Mouse (Mus musculus) E14TG2a.4 (cell line): ENCODE results near the gene Fpr2.
"Not testable (repeated sequence)": the region's sequence is repeated elsewhere in the genome, so short reads cannot be mapped to it uniquely, and the experiment has no call there.

Experiments
- H3K27me3 ChIP-seq: 2 replicates; pipeline ENCODE4 v1.6.1; 2014; ENCODE audit warnings: low read length, control low read depth; ENCODE audit not compliant: insufficient read depth
- H3K36me3 ChIP-seq: 2 replicates; pipeline ENCODE4 v1.6.1; 2014; ENCODE audit warnings: low read length, control low read depth; ENCODE audit not compliant: insufficient read depth
- H3K4me1 ChIP-seq: replicated peaks from 2 replicates; pipeline ENCODE4 v1.6.1; 2014; ENCODE audit warnings: low read depth, low read length, control low read depth
- H3K4me3 ChIP-seq: replicated peaks from 2 replicates; pipeline ENCODE4 v1.5.1; 2014; ENCODE audit warnings: mild to moderate bottlenecking, low read length
- H3K9me3 ChIP-seq: 2 replicates; pipeline ENCODE4 v1.6.1; 2014; ENCODE audit warnings: low read length, control low read depth
- CTCF ChIP-seq: conservative IDR thresholded peaks from 2 replicates; pipeline ENCODE4 v1.5.1; 2014; ENCODE audit warnings: low read length
- NANOG ChIP-seq: IDR thresholded peaks from 2 replicates; pipeline ENCODE4 v1.6.1; 2014; ENCODE audit warnings: borderline replicate concordance, low read length, mixed read lengths
- POU5F1 ChIP-seq: IDR thresholded peaks from 2 replicates; pipeline ENCODE4 v1.6.1; 2014; ENCODE audit warnings: low read length, borderline replicate concordance

The Fpr2 gene

DNA sequence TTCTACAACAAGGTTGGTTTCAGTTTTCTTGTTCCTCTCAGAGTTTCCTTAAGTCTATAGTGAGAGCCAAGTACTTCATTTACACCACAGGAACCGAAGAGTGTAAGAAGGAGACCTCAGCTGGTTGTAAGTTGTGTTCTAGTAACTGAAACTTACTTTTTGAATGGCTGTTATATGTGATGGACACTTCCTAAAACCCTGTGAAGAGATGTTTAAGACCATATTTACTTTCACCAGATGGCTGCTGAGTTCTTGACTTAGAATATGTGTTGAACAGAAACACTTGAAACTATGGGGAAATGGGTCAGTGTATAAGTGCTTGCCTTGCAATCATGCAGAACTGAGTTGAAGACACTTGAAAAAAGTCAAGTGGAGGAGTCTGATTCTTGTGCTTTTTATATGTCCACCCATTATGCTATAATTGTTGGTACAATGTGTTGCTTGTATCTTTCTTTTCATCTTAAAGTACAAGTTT, at the start of gene Fpr2, which contains the start of gene Fpr3:
TSS of gene Fpr2 (plus strand) at position 51 of the 475 bp plus-strand sequence.
TSS of gene Fpr3 (plus strand) at position 79 of the 475 bp plus-strand sequence.
- no peak for TF ChIP-seq CTCF
- no peak for TF ChIP-seq POU5F1
- TF ChIP-seq NANOG: no peak
- H3K27me3 ChIP-seq: no peaks in the 10 kb centered on the region

DNA sequence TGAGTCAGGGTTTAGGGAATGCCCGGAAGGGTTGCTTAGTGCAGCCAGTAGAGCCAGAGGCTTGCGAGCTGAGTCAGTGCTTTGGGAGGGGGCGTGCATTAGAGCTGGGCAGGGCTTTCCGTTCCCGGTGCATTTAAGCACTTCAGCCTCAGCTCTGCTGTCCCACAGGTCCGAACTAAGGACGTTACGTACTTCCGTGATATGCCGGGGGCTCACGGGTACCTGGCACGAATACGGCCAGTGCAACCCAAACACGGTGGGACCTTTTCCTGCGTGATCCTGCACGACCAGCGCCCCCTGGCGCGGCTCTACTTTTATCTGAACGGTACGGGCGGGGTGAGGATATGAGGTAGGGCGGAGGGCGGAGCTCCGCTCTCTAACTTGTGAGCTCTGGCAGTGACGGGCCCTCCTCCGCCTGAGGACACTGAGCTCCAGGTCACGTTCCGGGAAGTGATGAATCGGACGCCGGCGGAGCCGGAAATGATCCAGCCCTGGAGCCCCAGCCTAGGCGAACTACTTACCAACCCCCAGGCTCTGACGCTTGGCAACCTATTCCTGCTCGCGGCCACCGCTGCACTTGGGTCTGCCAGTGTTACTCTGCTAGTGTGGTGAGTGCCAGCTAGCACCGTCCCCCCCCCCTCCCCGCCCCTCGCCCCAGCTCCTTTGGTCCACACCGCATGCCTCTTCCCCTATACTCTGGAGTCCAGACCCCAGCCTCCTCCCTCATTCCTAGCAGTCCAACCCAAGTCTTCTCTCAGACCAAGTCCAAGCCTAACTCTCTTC, 49.5 kb upstream of the Fpr2 start:
- Histone ChIP-seq H3K27me3 (no peaks in the 10 kb centered on the region), H3K36me3 (peaks cover 62% of the 10 kb centered on the region), H3K4me3 (peak overlapping the region; percentile 80), H3K4me1 (peaks cover 61% of the 10 kb centered on the region), H3K9me3 (no peaks in the 10 kb centered on the region)
- TF ChIP-seq CTCF (peak; percentile 37), POU5F1 (no peak)

More for the DNA sequence above, at the start of gene Fpr2, which contains the start of gene Fpr3:
- H3K4me1 ChIP-seq: no peaks in the 10 kb centered on the region
- no peak within 1 kb of the TSS for H3K4me3 ChIP-seq
- no peaks in the 10 kb centered on the region for H3K9me3 ChIP-seq
- H3K36me3 ChIP-seq: no peaks in the 10 kb centered on the region

DNA sequence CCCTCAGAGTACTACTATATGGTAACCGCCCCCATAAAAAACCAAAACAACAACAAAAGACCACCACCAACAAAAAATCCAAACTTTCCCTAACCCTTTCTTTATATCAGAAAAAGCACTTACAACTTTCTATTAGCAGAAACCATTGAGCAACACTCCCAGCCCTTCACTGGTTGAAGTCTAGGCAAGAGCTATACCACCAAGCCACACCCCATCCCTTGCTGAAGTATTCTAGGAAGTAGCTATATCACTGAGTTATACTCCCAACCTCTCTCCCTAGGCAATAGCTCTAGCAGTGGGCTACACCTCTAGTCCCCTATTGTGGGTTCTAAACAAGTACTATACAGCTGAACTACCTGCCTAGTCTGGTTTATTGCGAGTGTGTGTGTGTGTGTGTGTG, 48.3 kb upstream of the Fpr2 start:
- Histone ChIP-seq H3K9me3 (no peaks in the 10 kb centered on the region), H3K36me3 (peaks cover 51% of the 10 kb centered on the region), H3K4me3 (peak overlapping the region; percentile 80), H3K27me3 (peaks cover 7% of the 10 kb centered on the region), H3K4me1 (peaks cover 61% of the 10 kb centered on the region)
- TF ChIP-seq POU5F1: no peak
- TF ChIP-seq CTCF: no peak
- TF ChIP-seq NANOG: no peak

DNA sequence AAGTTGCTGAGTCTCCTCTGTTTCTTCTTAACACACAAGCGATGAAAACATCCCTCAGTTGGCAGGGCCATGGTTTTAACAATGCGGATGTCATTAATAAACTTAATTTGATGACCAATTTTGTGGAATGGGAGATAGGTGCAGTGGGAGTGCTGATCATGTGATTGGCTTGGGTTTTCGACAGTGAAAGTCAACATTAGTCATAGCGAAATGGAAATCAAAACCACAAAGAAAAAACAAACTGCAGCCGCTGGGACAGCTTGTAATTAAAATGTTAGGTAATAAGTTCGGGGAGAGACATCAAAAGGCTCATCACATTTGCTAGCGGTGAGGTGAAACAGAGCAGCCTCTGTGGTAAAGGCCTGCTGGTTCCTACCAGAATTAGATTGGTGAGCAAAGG, 46.8 kb upstream of the Fpr2 start:
- H3K27me3 ChIP-seq: peaks cover 11% of the 10 kb centered on the region
- H3K9me3 ChIP-seq: no peaks in the 10 kb centered on the region
- TF ChIP-seq NANOG: no peak
- no peak for TF ChIP-seq CTCF
- TF ChIP-seq POU5F1: no peak
- no peak overlapping the region for H3K4me3 ChIP-seq
- peaks cover 56% of the 10 kb centered on the region for H3K4me1 ChIP-seq
- H3K36me3 ChIP-seq: peaks cover 43% of the 10 kb centered on the region

GRCm38 (mm10) chr17:17843534-17844261, 43.9 kb upstream of the Fpr2 start:
- no peak for TF ChIP-seq POU5F1
- no peak for TF ChIP-seq NANOG
- TF ChIP-seq CTCF: no peak

DNA sequence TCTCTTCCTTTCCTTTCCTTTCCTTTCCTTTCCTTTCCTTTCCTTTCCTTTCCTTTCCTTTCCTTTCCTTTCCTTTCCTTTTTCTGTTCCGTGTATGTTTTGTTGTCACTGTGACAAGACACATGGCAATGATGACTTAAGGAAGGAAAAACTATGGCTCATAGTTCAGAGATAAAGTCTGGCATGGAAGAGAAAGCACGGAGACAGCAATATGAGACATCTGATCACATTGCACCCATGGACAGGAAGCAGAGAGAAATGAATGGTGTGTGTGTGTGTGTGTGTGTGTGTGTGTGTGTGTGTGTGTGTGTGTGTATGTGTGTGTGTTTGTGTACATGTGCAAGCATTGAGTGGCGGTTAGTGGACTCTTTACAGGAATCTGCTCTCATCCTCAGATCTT, 43.0 kb upstream of the Fpr2 start:
- H3K4me3 ChIP-seq, H3K9me3 ChIP-seq: not testable (repeated sequence)
- Histone ChIP-seq H3K27me3 (peaks cover 41% of the 10 kb centered on the region), H3K4me1 (peaks cover 32% of the 10 kb centered on the region), H3K36me3 (peaks cover 29% of the 10 kb centered on the region)

More at GRCm38 (mm10) chr17:17843534-17844261, 43.9 kb upstream of the Fpr2 start:
- H3K4me3 ChIP-seq: peak overlapping the region; percentile 70
- H3K4me1 ChIP-seq: peaks cover 41% of the 10 kb centered on the region
- H3K9me3 ChIP-seq: no peaks in the 10 kb centered on the region
- peaks cover 34% of the 10 kb centered on the region for H3K27me3 ChIP-seq
- peaks cover 33% of the 10 kb centered on the region for H3K36me3 ChIP-seq

- TF ChIP-seq NANOG (peak; percentile 83), POU5F1 (no peak), CTCF (no peak; the same call in 1 of the 2 replicates)
- Histone ChIP-seq H3K9me3 (no peaks in the 10 kb centered on the region), H3K4me3 (no peak overlapping the region), H3K36me3 (peaks cover 21% of the 10 kb centered on the region), H3K4me1 (peaks cover 35% of the 10 kb centered on the region), H3K27me3 (peaks cover 49% of the 10 kb centered on the region)
These were observed 42.2 kb upstream of the Fpr2 start for GRCm38 (mm10) chr17:17845187-17846027.

- no peak overlapping the region for H3K4me3 ChIP-seq
These were observed 38.6 kb upstream of the Fpr2 start for GRCm38 (mm10) chr17:17848988-17849387.

More at GRCm38 (mm10) chr17:17848988-17849387, 38.6 kb upstream of the Fpr2 start:
- Histone ChIP-seq H3K4me1 (peaks cover 30% of the 10 kb centered on the region), H3K27me3 (peaks cover 60% of the 10 kb centered on the region), H3K9me3 (no peaks in the 10 kb centered on the region), H3K36me3 (no peaks in the 10 kb centered on the region)
- no peak for TF ChIP-seq NANOG
- no peak for TF ChIP-seq POU5F1
- no peak for TF ChIP-seq CTCF
